Mouse (Mus musculus) heart, embryonic 10.5 days (tissue): ENCODE measurements at regions not wholly inside any gene's neighbourhood (a gene's known extent, or its start where the extent isn't known, plus 50 kb on each side); places are given as distances from the start of the nearest gene placed in this dataset.
A peak's percentile ranks its signal among the peaks of the same experiment; 100 is the strongest.
"Not testable (repeated sequence)": the region's sequence is repeated elsewhere in the genome, so short reads cannot be mapped to it uniquely, and the experiment has no call there.

Experiments
- DNase-seq: peaks from one replicate; pipeline ENCODE4 v3.0.0-alpha.2; 2017; ENCODE audit warnings: low spot score
- H3K27ac ChIP-seq: fragments of 300-500 bp; sonication (generic); 2 replicates; pipeline ENCODE4 v1.5.1; 2016; ENCODE audit warnings: mild to moderate bottlenecking
- H3K27me3 ChIP-seq: fragments of 300-500 bp; sonication (generic); 2 replicates; pipeline ENCODE4 v1.6.1; 2016; ENCODE audit warnings: mild to moderate bottlenecking; ENCODE audit not compliant: poor library complexity, insufficient read depth, severe bottlenecking
- H3K36me3 ChIP-seq: fragments of 300-500 bp; sonication (generic); 2 replicates; pipeline ENCODE4 v1.6.1; 2016; ENCODE audit warnings: mild to moderate bottlenecking, moderate library complexity
- H3K4me1 ChIP-seq: fragments of 300-500 bp; sonication (generic); 2 replicates; pipeline ENCODE4 v1.6.1; 2016; ENCODE audit warnings: mild to moderate bottlenecking
- H3K4me3 ChIP-seq: fragments of 300-500 bp; sonication (generic); 2 replicates; pipeline ENCODE4 v1.5.1; 2016; ENCODE audit warnings: mild to moderate bottlenecking, moderate library complexity
- H3K9me3 ChIP-seq: fragments of 300-500 bp; sonication (generic); 2 replicates; pipeline ENCODE4 v1.6.1; 2016; ENCODE audit warnings: mild to moderate bottlenecking, moderate library complexity
- WGBS: fragments of 180-500 bp; shearing (Covaris S2); methylation state at CpG from one replicate; pipeline ENCODE4 v1.1.7; 2016; 5-methylcytosine and 5-hydroxymethylcytosine counted together

DNA sequence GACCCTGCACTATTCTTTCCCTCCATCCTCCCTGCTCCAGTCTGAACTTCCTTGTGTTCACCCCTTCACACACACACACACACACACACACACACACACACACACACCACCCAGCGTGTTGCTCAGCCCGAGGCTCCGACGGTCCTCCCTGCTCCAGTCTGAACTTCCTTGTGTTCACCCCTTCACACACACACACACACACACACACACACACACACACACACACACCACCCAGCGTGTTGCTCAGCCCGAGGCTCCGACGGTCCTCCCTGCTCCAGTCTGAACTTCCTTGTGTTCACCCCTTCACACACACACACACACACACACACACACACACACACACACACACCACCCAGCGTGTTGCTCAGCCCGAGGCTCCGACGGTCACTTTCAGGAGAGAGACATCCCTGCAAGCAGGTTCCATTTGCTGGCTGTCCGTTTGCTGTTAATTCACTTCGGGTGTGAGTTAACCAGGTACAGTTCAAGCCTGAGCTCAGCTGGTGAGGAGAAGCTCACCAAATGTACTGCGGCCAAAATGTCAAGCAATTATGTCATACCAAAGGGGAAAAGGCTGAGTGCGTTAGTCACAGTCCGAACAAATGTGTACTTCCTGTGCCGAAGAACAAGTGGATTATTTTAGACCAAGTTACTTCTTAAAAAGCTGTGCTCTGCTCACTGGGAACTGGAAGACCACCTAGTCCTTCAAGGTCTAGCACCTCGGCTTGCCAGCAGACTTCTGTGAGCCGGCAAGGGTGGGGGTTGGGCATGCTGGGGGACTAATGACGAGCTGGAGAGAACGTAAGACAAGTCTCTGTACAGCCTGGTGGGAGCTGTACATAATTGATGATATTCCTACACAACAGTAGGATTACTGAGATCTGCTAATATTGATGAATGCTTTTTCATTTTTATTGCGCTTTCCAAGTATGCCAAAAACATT is 52.0 kb upstream of the Wwc2 start:
- H3K36me3 ChIP-seq, H3K9me3 ChIP-seq, DNase-seq, H3K4me1 ChIP-seq, H3K27me3 ChIP-seq, H3K27ac ChIP-seq: not testable (repeated sequence)
- 53% methylated on average over 19 of the region's 23 CpGs for WGBS
- H3K4me3 ChIP-seq, result 0 out of 2 replicates have a peak overlapping the region, but pooled peaks have one; percentile 3

DNA sequence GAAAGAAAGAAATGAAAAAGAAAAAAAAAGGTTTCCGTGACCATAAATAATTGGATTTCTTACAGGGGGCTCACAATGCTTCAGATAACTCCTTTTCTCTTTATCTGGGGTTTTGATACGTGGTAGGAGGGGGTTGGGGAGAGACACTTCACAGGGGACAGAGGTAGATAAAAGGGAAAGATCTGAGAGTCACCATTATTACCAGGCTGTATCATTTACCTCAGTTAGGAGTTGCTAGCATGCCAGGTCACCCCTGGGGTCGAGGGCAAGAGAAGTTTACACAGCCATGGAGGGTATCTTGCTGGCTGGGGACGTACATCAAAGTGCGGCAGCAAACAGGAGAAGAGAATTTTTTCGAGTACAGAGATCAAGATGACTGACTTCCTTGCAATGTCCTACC is 51.5 kb upstream of the Dctd start:
- WGBS, result 41% methylated on average over 6 of the region's 6 CpGs
- no peak overlapping the region for H3K4me3 ChIP-seq
- H3K9me3 ChIP-seq, result no peaks in the 10 kb centered on the region
- no peak overlapping the region for H3K27ac ChIP-seq
- 0 out of 2 replicates have a peak, but pooled peaks cover 5% of the 10 kb centered on the region for H3K4me1 ChIP-seq
- no peak for DNase-seq
- no peaks in the 10 kb centered on the region for H3K27me3 ChIP-seq
- no peaks in the 10 kb centered on the region for H3K36me3 ChIP-seq
